Mouse (Mus musculus): ENCODE measurements around the gene Sval2. TPM values are rescaled to one million over a fixed set of nuclear protein-coding genes. Genes with fewer than 3 reads are reported as not detected.

The Sval2 gene
- not detected in 2 replicates for polyA plus RNA-seq (2015; fragmentation: Nextera tagmentation; extraction: Ambion mirVana)

GRCm38 (mm10) chr6:41852689-41853088, at the start of gene Sval2:
Gene Sval2, plus strand, starts transcription at chr6:41852989.
- WGBS (ENCODE audit: insufficient replicate concordance): 49% methylated on average over 3 of the region's 3 CpGs
- H3K27ac ChIP-seq (ENCODE audit: low read length): no peak within 1 kb of the TSS
- H3K4me1 ChIP-seq (ENCODE audit: control insufficient read depth, low read depth, low read length): no peaks in the 10 kb centered on the region
- H3K4me2 ChIP-seq (ENCODE audit: low read depth, low read length): no peak within 1 kb of the TSS
- H3K9me3 ChIP-seq (replicated peaks; ENCODE audit: control insufficient read depth, low read length): no peaks in the 10 kb centered on the region
- ATAC-seq (ENCODE audit: low read depth): no peak
- no peaks in the 10 kb centered on the region for H3K27me3 ChIP-seq (ENCODE audit: control insufficient read depth, insufficient read depth, low read depth, low read length)
- no peak within 1 kb of the TSS for H3K9ac ChIP-seq (ENCODE audit: low read depth, low read length)
- no peaks in the 10 kb centered on the region for H3K36me3 ChIP-seq (ENCODE audit: control insufficient read depth, insufficient read depth)
- H3K4me3 ChIP-seq (ENCODE audit: low read depth, low read length): no peak within 1 kb of the TSS

- no peaks in the 10 kb centered on the region for H3K27me3 ChIP-seq (ENCODE audit: control insufficient read depth, insufficient read depth, low read depth, low read length)
- H3K27ac ChIP-seq (ENCODE audit: low read length): no peak overlapping the region
- no peak overlapping the region for H3K4me3 ChIP-seq (ENCODE audit: low read depth, low read length)
- ATAC-seq (ENCODE audit: low read depth): no peak
- no peaks in the 10 kb centered on the region for H3K36me3 ChIP-seq (ENCODE audit: control insufficient read depth, insufficient read depth)
- H3K9me3 ChIP-seq (replicated peaks; ENCODE audit: control insufficient read depth, low read length): no peaks in the 10 kb centered on the region
- no peak overlapping the region for H3K4me2 ChIP-seq (ENCODE audit: low read depth, low read length)
- H3K4me1 ChIP-seq (ENCODE audit: control insufficient read depth, low read depth, low read length): no peaks in the 10 kb centered on the region
- no peak overlapping the region for H3K9ac ChIP-seq (ENCODE audit: low read depth, low read length)
These were observed 28.7 kb upstream of the Sval2 start for GRCm38 (mm10) chr6:41824086-41824485.

GRCm38 (mm10) chr6:41829516-41829915, 23.3 kb upstream of the Sval2 start:
- Histone ChIP-seq H3K4me1 (ENCODE audit: control insufficient read depth, low read depth, low read length) (no peaks in the 10 kb centered on the region), H3K9me3 (replicated peaks; ENCODE audit: control insufficient read depth, low read length) (no peaks in the 10 kb centered on the region), H3K27me3 (ENCODE audit: control insufficient read depth, insufficient read depth, low read depth, low read length) (no peaks in the 10 kb centered on the region), H3K4me2 (ENCODE audit: low read depth, low read length) (no peak overlapping the region), H3K9ac (ENCODE audit: low read depth, low read length) (no peak overlapping the region), H3K36me3 (ENCODE audit: control insufficient read depth, insufficient read depth) (no peaks in the 10 kb centered on the region), H3K27ac (ENCODE audit: low read length) (no peak overlapping the region), H3K4me3 (ENCODE audit: low read depth, low read length) (no peak overlapping the region)
- ATAC-seq (ENCODE audit: low read depth): no peak
- 59% methylated on average over 2 of the region's 2 CpGs for WGBS (ENCODE audit: insufficient replicate concordance)

GRCm38 (mm10) chr6:41847235-41847634, 5.6 kb upstream of the Sval2 start, which contains the start of gene Pip:
Gene Pip, plus strand, starts transcription at chr6:41847535.
- no peak for ATAC-seq (ENCODE audit: low read depth)
- no peak within 1 kb of the TSS for H3K4me2 ChIP-seq (ENCODE audit: low read depth, low read length)
- no peaks in the 10 kb centered on the region for H3K36me3 ChIP-seq (ENCODE audit: control insufficient read depth, insufficient read depth)
- no peaks in the 10 kb centered on the region for H3K4me1 ChIP-seq (ENCODE audit: control insufficient read depth, low read depth, low read length)
- no peak within 1 kb of the TSS for H3K4me3 ChIP-seq (ENCODE audit: low read depth, low read length)
- WGBS (ENCODE audit: insufficient replicate concordance): 60% methylated on average over 2 of the region's 2 CpGs
- H3K27me3 ChIP-seq (ENCODE audit: control insufficient read depth, insufficient read depth, low read depth, low read length): no peaks in the 10 kb centered on the region
- H3K9ac ChIP-seq (ENCODE audit: low read depth, low read length): no peak within 1 kb of the TSS
- H3K9me3 ChIP-seq (replicated peaks; ENCODE audit: control insufficient read depth, low read length): no peaks in the 10 kb centered on the region
- H3K27ac ChIP-seq (ENCODE audit: low read length): no peak within 1 kb of the TSS

- no peaks in the 10 kb centered on the region for H3K9me3 ChIP-seq (replicated peaks; ENCODE audit: control insufficient read depth, low read length)
- ATAC-seq (ENCODE audit: low read depth): no peak
- WGBS (ENCODE audit: insufficient replicate concordance): 46% methylated on average over 2 of the region's 2 CpGs
- H3K27me3 ChIP-seq (ENCODE audit: control insufficient read depth, insufficient read depth, low read depth, low read length): no peaks in the 10 kb centered on the region
- no peak overlapping the region for H3K4me2 ChIP-seq (ENCODE audit: low read depth, low read length)
- H3K9ac ChIP-seq (ENCODE audit: low read depth, low read length): no peak overlapping the region
- H3K27ac ChIP-seq (ENCODE audit: low read length): no peak overlapping the region
- no peaks in the 10 kb centered on the region for H3K4me1 ChIP-seq (ENCODE audit: control insufficient read depth, low read depth, low read length)
- H3K36me3 ChIP-seq (ENCODE audit: control insufficient read depth, insufficient read depth): no peaks in the 10 kb centered on the region
- H3K4me3 ChIP-seq (ENCODE audit: low read depth, low read length): no peak overlapping the region
These were observed 11.2 kb downstream of the Sval2 start for GRCm38 (mm10) chr6:41864038-41864437.

GRCm38 (mm10) chr6:41911625-41912024, 58.8 kb downstream of the Sval2 start:
- 64% methylated on average over 5 of the region's 5 CpGs for WGBS (ENCODE audit: insufficient replicate concordance)
- no peaks in the 10 kb centered on the region for H3K36me3 ChIP-seq (ENCODE audit: control insufficient read depth, insufficient read depth)
- H3K27ac ChIP-seq (ENCODE audit: low read length): no peak overlapping the region
- no peak overlapping the region for H3K4me3 ChIP-seq (ENCODE audit: low read depth, low read length)
- H3K27me3 ChIP-seq (ENCODE audit: control insufficient read depth, insufficient read depth, low read depth, low read length): no peaks in the 10 kb centered on the region
- no peak for ATAC-seq (ENCODE audit: low read depth)
- no peaks in the 10 kb centered on the region for H3K4me1 ChIP-seq (ENCODE audit: control insufficient read depth, low read depth, low read length)
- H3K9me3 ChIP-seq (replicated peaks; ENCODE audit: control insufficient read depth, low read length): no peaks in the 10 kb centered on the region
- no peak overlapping the region for H3K9ac ChIP-seq (ENCODE audit: low read depth, low read length)
- no peak overlapping the region for H3K4me2 ChIP-seq (ENCODE audit: low read depth, low read length)

Other genes starting within 250 kb of the Sval2 start
- 0.65 and 0.92 TPM in 2 replicates for gene Ephb6, start 247.5 kb upstream of the Sval2 start, polyA plus RNA-seq (2015; fragmentation: Nextera tagmentation; extraction: Ambion mirVana)
- gene Trpv6, start 216.6 kb upstream of the Sval2 start, polyA plus RNA-seq (2015; fragmentation: Nextera tagmentation; extraction: Ambion mirVana): 0.02 and 0.06 TPM in 2 replicates
- gene Trpv5, start 172.2 kb upstream of the Sval2 start, polyA plus RNA-seq (2015; fragmentation: Nextera tagmentation; extraction: Ambion mirVana): 0.05 and 0.06 TPM in 2 replicates
- gene Llcfc1, start 168.6 kb upstream of the Sval2 start, polyA plus RNA-seq (2015; fragmentation: Nextera tagmentation; extraction: Ambion mirVana): not detected in 2 replicates
- 308 and 322 TPM in 2 replicates for gene Kel, start 148.7 kb upstream of the Sval2 start, polyA plus RNA-seq (2015; fragmentation: Nextera tagmentation; extraction: Ambion mirVana)
- gene Olfr459, start 77.8 kb upstream of the Sval2 start, polyA plus RNA-seq (2015; fragmentation: Nextera tagmentation; extraction: Ambion mirVana): not detected in 2 replicates
- not detected in 2 replicates for gene Pip, start 5.5 kb upstream of the Sval2 start, polyA plus RNA-seq (2015; fragmentation: Nextera tagmentation; extraction: Ambion mirVana)
- gene Sval1, start 98.6 kb downstream of the Sval2 start, polyA plus RNA-seq (2015; fragmentation: Nextera tagmentation; extraction: Ambion mirVana): not detected in 2 replicates
- not detected in 2 replicates for gene Sval3, start 115.2 kb downstream of the Sval2 start, polyA plus RNA-seq (2015; fragmentation: Nextera tagmentation; extraction: Ambion mirVana)
- gene Sva, start 185.4 kb downstream of the Sval2 start, polyA plus RNA-seq (2015; fragmentation: Nextera tagmentation; extraction: Ambion mirVana): not detected in 2 replicates